Mouse (Mus musculus) lung, embryonic 16.5 days (tissue): Measurements from ENCODE around the gene Enkur. TPM values are rescaled to one million over a fixed set of nuclear protein-coding genes. Genes with fewer than 3 reads are reported as not detected.
"Not testable (repeated sequence)": the region's sequence is repeated elsewhere in the genome, so short reads cannot be mapped to it uniquely, and the experiment has no call there.

ENCODE experiments used
- ATAC-seq: fragments of 200-750 bp; cut with Nextera tagmentation; 2 replicates; pipeline ENCODE4 v1.8.0; 2017; ENCODE audit warnings: low read depth, mild to moderate bottlenecking, moderate library complexity
- H3K27ac ChIP-seq: fragments of 300-500 bp; sonication (generic); 2 replicates; pipeline ENCODE4 v1.5.1; 2014; ENCODE audit warnings: mild to moderate bottlenecking, control low read depth, low read length
- H3K27me3 ChIP-seq: fragments of 300-500 bp; sonication (generic); 2 replicates; pipeline ENCODE4 v1.6.1; 2014; ENCODE audit warnings: low read depth, low read length, mixed read lengths; ENCODE audit not compliant: control insufficient read depth, insufficient read depth
- H3K36me3 ChIP-seq: fragments of 300-500 bp; sonication (generic); 2 replicates; pipeline ENCODE4 v1.6.1; 2014; ENCODE audit warnings: low read length; ENCODE audit not compliant: control insufficient read depth, insufficient read depth
- H3K4me1 ChIP-seq: fragments of 300-500 bp; sonication (generic); replicated peaks from 2 replicates; pipeline ENCODE4 v1.6.1; 2014; ENCODE audit warnings: low read length, mixed read lengths; ENCODE audit not compliant: control insufficient read depth, insufficient read depth
- H3K4me2 ChIP-seq: fragments of 300-500 bp; sonication (generic); 2 replicates; pipeline ENCODE4 v1.6.1; 2014; ENCODE audit warnings: low read depth, low read length, control low read depth
- H3K4me3 ChIP-seq: fragments of 300-500 bp; sonication (generic); 2 replicates; pipeline ENCODE4 v1.5.1; 2014; ENCODE audit warnings: mild to moderate bottlenecking, low read length, control low read depth
- H3K9ac ChIP-seq: fragments of 300-500 bp; sonication (generic); 2 replicates; pipeline ENCODE4 v1.6.1; 2014; ENCODE audit warnings: low read length, control low read depth
- H3K9me3 ChIP-seq: fragments of 300-500 bp; sonication (generic); 2 replicates; pipeline ENCODE4 v1.6.1; 2016; ENCODE audit warnings: low read length; ENCODE audit not compliant: control insufficient read depth
- whole genome bisulfite sequencing: fragments of 180-500 bp; shearing (Covaris S2); extraction: QIAGEN DNeasy Blood & Tissue Kit; methylation state at CpG from one replicate; pipeline ENCODE4 v1.1.7; 2014; 5-methylcytosine and 5-hydroxymethylcytosine counted together
- polyA plus RNA-seq: library from polyadenylated mRNA; unstranded; fragments of >200 nt; fragmentation: Nextera tagmentation; extraction: Ambion mirVana; gene quantifications from 2 replicates; pipeline ENCODE4 v1.2.1, GENCODE M21; 2015

Enkur gene
- 6.2 and 6.3 TPM in 2 replicates for polyA plus RNA-seq

GRCm38 (mm10) chr2:21204912-21205830 lies at the start of gene Enkur, which contains the start of gene Thnsl1:
Gene Enkur (minus strand): TSS chr2:21205365.
Gene Thnsl1 (plus strand): TSS chr2:21205724.
- Histone ChIP-seq H3K4me1 (peaks cover 3% of the 10 kb centered on the region; the same call in 1 of the 2 replicates), H3K36me3 (no peaks in the 10 kb centered on the region), H3K9me3 (no peaks in the 10 kb centered on the region), H3K9ac (peak within 1 kb of the TSS; percentile 76), H3K27ac (peak within 1 kb of the TSS; percentile 78), H3K27me3 (no peaks in the 10 kb centered on the region), H3K4me3 (peak within 1 kb of the TSS; percentile 79), H3K4me2 (peak within 1 kb of the TSS; percentile 87)
- peak; percentile 99 for ATAC-seq
- 1% methylated on average over 42 of the region's 43 CpGs for WGBS

- Histone ChIP-seq H3K27me3 (no peaks in the 10 kb centered on the region), H3K4me1 (peaks cover 2% of the 10 kb centered on the region; the same call in 1 of the 2 replicates), H3K9me3 (no peaks in the 10 kb centered on the region), H3K4me2 (no peak overlapping the region), H3K4me3 (no peak overlapping the region), H3K27ac (no peak overlapping the region), H3K36me3 (no peaks in the 10 kb centered on the region), H3K9ac (no peak overlapping the region)
- no peak for ATAC-seq
Observed at GRCm38 (mm10) chr2:21254308-21254707, 49.1 kb upstream of the Enkur start.

GRCm38 (mm10) chr2:21253644-21254043 lies 48.5 kb upstream of the Enkur start:
- Histone ChIP-seq H3K4me1 (0 out of 2 replicates have a peak, but pooled peaks cover under 1% of the 10 kb centered on the region), H3K36me3 (no peaks in the 10 kb centered on the region), H3K9me3 (no peaks in the 10 kb centered on the region), H3K27me3 (no peaks in the 10 kb centered on the region), H3K4me3 (no peak overlapping the region), H3K4me2 (no peak overlapping the region), H3K9ac (no peak overlapping the region), H3K27ac (no peak overlapping the region)
- 54% methylated on average over 3 of the region's 3 CpGs for WGBS
- no peak for ATAC-seq

- H3K9me3 ChIP-seq = no peaks in the 10 kb centered on the region
- H3K4me3 ChIP-seq = no peak overlapping the region
- ATAC-seq = peak; percentile 49; the same call in 1 of the 2 replicates
- no peaks in the 10 kb centered on the region for H3K4me1 ChIP-seq
- no peak overlapping the region for H3K27ac ChIP-seq
- H3K4me2 ChIP-seq = no peak overlapping the region
- H3K9ac ChIP-seq = no peak overlapping the region
- H3K27me3 ChIP-seq = no peaks in the 10 kb centered on the region
- H3K36me3 ChIP-seq = no peaks in the 10 kb centered on the region
- WGBS = 67% methylated on average over 2 of the region's 2 CpGs
Observed at GRCm38 (mm10) chr2:21245477-21246102, 40.4 kb upstream of the Enkur start.

- no peak for ATAC-seq
- H3K27ac ChIP-seq = 0 out of 2 replicates have a peak overlapping the region, but pooled peaks have one; percentile 2
- H3K4me2 ChIP-seq = no peak overlapping the region
- H3K9me3 ChIP-seq = no peaks in the 10 kb centered on the region
- H3K9ac ChIP-seq = no peak overlapping the region
- no peaks in the 10 kb centered on the region for H3K27me3 ChIP-seq
- H3K36me3 ChIP-seq = no peaks in the 10 kb centered on the region
- 33% methylated on average over 4 of the region's 4 CpGs for WGBS
- no peaks in the 10 kb centered on the region for H3K4me1 ChIP-seq
- no peak overlapping the region for H3K4me3 ChIP-seq
Observed at GRCm38 (mm10) chr2:21244986-21245385, 39.8 kb upstream of the Enkur start.

GRCm38 (mm10) chr2:21244104-21244503 lies 38.9 kb upstream of the Enkur start:
- H3K36me3 ChIP-seq, H3K4me3 ChIP-seq, H3K4me2 ChIP-seq, H3K27me3 ChIP-seq, H3K9ac ChIP-seq, ATAC-seq, H3K27ac ChIP-seq, H3K9me3 ChIP-seq, H3K4me1 ChIP-seq: not testable (repeated sequence)
- 36% methylated on average over 2 of the region's 6 CpGs for WGBS

- no peaks in the 10 kb centered on the region for H3K9me3 ChIP-seq
- no peaks in the 10 kb centered on the region for H3K27me3 ChIP-seq
- H3K4me3 ChIP-seq = no peak overlapping the region
- H3K9ac ChIP-seq = no peak overlapping the region
- no peak overlapping the region for H3K4me2 ChIP-seq
- ATAC-seq = 0 out of 2 replicates have a peak, but pooled peaks have one; percentile 12
- 23% methylated on average over 5 of the region's 5 CpGs for WGBS
- no peak overlapping the region for H3K27ac ChIP-seq
- H3K36me3 ChIP-seq = no peaks in the 10 kb centered on the region
- 0 out of 2 replicates have a peak, but pooled peaks cover 2% of the 10 kb centered on the region for H3K4me1 ChIP-seq
Observed at GRCm38 (mm10) chr2:21236846-21237245, 31.7 kb upstream of the Enkur start.

- Histone ChIP-seq H3K9me3 (no peaks in the 10 kb centered on the region), H3K4me2 (no peak overlapping the region), H3K36me3 (no peaks in the 10 kb centered on the region), H3K4me3 (no peak overlapping the region), H3K4me1 (0 out of 2 replicates have a peak, but pooled peaks cover 2% of the 10 kb centered on the region), H3K27ac (no peak overlapping the region), H3K27me3 (no peaks in the 10 kb centered on the region), H3K9ac (no peak overlapping the region)
- no peak for ATAC-seq
- 64% methylated on average over 4 of the region's 4 CpGs for WGBS
Observed at GRCm38 (mm10) chr2:21235844-21236386, 30.8 kb upstream of the Enkur start.
